Mouse (Mus musculus): ENCODE results near the gene Map2k4.
A peak's percentile ranks its signal among the peaks of the same experiment; 100 is the strongest.

The Map2k4 gene

DNA sequence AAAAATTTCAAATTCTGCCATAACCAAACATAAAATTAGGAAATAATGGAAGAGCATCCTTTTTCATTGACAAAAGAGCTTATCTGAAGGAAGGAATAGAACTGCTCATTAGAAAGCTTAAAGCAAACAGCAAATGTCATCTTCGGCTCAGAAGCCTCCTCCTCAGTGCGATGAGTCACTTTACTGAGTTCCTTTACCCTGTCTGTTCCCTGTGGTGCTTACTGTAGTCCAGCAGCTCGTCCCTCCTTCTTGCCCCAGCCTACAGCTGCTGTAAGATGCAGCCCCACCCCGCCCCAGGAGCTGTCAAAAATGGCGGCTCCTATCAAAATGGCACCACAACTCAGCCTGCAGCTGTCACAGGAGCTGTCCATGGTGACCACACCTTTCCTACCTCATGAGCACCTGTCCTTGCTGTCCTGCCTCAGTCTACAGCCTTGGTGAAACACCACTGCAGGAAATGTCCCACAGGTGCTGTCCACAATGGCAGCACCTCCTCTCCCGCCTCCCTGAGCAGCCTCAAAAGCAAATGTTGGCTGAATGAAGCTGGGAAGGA, 75.3 kb downstream of the Map2k4 start:
- no peak for DNase-seq (ENCODE audit: low spot score in 2 of 2)

DNA sequence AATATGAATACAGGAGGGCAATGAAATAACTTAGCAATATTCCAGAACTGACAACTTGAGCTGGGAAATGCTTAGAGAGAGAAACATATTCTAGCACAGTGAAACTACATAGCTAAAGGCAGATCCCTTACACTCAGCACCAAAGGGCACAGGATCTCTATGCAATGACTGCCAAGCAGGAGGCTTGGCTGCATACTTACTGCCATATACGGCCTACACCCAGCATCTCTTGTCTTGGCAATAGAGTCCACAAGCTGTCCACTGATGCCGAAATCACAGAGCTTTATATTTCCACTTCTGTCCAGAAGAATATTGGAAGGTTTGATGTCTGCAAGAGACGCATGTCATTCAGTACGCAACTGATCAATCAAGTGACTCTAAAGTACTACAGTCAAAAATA, 81.3 kb downstream of the Map2k4 start:
- no peak for DNase-seq (ENCODE audit: low spot score in 2 of 2)

DNA sequence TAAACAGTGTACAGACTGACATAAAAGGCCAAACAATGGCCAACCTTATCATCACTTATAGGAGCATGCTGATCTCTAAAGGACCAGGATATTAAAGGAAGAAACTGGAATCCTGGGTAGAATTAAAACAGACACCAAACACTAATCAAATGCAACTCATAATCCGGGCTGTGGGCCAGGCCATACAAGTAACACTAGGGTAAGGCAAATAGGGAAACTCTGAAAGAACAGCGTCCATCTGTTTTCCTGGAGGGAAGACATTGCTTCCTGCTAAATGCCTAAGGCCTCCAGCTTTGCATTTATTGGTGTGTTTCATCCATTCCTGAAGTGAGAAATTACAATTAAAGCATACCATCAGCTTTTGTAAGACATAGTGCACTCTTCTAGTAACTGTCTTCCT, 81.9 kb downstream of the Map2k4 start:
- no peak for DNase-seq (ENCODE audit: low spot score in 2 of 2)

DNA sequence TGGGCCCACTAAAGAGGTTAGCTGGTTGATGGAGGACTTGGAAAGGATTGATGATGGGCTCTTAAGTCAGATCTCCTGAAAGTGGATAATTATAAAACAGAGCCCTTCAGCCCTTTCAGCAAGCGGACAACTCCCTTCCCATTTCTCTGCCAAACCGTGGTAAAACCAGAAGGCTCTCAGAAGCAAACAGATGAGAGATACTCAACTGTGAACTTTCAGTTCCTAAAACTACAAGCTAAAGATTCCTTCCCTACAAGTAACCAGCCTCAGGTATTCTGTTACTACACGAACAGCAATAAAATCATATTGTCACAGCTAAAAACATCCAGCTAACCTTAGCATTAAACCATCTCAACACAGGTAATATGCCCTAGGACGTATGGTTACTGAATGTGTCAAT, 83.2 kb downstream of the Map2k4 start:
- DNase-seq (ENCODE audit: low spot score in 2 of 2) = peak; percentile 24 to 30

DNA sequence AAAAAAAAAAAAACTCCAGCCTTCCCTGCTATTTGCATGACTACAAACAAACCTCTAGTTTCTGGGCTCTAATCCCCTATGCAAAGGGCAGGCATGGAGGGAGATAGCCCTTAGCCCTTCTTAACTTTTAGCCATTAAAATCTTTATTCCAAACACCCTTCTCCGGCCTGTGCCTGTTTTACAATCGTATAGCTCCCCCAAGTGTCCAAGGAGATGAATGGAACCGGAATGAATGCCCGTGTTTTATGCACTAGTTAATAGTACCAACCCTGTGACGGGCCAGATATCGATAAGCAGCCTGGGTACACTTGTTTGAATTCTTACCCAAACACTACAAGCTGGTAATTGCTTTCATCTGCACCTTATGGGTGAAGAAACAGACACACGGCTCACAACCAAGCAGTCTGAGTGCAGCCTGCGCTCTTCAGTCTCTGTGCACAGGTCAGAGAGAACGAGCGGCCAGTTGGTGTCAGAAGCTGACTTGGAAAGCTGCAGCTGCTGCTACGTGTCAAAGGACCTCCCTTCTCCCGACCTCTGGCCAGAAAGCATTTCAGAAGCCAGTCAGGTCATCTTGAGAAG, 109.2 kb downstream of the Map2k4 start:
- no peak for DNase-seq (ENCODE audit: low spot score in 2 of 2)

DNA sequence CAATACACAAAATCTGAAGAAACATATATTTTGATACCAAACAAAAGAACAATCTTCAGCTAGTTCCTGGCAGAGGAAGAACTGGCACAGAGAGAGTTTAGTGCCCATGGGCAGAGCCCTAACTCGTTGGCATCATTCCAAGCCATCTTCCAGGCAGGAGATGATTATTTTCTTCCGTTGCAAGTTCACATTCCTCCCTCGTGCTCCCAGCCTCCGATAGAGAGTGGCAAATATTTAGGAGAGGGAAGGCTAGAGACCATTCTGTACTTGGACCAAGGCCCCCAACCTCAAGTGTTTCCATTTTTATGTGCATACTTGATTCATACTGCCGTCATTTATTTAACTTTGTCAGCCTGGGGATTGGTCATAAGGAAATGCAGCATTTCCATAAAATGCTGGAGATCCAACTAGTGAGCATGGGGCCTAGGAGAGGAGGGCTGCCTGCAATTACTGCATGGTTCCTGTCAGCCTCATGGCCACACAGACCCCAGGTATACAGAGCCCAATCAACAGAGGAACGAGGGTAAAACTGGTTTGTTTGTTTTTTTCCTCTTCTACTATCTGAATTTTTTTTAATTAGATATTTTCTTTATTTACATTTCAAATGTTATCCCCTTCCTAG, 120.6 kb downstream of the Map2k4 start:
- DNase-seq (ENCODE audit: low spot score in 2 of 2) = no peak

DNA sequence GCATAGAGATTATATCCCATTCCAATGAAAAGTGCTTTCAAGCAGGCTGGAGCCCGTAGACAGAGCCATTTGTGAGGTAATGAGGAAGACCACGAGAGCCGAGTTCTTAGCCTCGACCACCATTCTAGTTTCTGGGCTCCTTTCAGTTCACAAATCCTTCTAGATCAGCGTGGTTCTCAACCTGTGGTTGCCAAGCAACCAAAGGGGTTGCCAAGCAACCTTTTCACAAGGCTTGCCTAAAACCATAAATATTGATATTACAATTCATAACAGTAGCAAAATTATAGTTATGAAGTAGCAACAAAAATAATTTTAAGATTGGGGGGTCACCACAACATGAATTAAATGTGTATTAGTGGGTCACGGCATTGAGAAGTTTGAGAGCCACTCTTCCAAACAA, 123.2 kb downstream of the Map2k4 start:
- no peak for DNase-seq (ENCODE audit: low spot score in 2 of 2)

DNA sequence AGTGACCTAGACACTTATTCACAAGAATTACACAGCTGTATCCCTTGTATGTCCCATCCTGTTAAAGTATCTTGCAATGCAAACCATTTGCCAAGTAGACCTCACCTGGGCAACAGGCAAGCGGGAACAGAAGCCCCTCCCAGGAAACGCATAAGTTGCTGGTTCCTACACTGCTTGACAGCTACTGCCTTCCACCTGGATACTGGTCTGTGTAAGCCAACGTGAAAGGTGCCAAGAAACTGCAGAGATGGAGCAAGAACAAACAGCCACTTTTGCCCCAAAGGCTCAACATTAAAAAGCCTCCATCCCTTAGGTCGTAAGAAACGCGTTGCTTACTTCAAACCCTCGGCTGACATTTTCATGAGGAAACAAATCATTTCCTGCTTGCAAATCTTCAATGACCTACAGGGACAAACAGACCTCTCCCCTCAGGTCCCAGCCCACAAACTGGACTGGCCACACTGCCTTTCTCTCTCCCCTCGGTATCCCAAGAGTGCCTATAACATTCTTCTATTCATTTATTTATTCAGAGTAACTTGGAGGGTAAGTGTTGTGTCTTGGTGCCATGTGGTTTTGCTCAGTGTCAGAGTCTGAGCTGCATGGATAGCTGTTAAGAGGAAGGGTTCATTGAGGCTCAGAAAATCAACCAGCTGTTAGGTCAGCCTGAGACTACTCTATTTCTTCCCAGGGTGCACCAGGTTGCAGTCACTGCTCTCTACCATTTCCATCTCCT, 126.1 kb downstream of the Map2k4 start:
- no peak for DNase-seq (ENCODE audit: low spot score in 2 of 2)

DNA sequence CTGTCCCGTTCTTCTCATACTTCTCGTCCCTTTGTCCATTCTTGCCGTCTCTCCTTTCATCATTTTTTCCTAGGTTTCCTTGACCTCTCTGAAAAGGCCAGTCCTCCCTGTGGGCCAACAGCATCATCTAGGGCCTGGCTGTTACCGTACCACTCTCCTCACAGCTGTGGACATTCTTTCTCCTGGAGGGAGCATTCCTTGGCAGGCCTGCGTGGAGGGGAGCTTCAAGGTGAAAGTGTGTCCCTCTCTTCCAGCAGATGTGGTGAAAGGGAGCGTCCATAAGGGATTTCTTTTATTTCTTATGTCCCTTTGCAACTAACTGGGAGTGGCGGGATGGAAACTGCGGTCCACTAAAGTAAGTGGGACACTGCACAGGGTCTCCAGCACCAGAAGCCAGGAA, 134.2 kb downstream of the Map2k4 start:
- DNase-seq (ENCODE audit: low spot score in 2 of 2) = no peak

DNA sequence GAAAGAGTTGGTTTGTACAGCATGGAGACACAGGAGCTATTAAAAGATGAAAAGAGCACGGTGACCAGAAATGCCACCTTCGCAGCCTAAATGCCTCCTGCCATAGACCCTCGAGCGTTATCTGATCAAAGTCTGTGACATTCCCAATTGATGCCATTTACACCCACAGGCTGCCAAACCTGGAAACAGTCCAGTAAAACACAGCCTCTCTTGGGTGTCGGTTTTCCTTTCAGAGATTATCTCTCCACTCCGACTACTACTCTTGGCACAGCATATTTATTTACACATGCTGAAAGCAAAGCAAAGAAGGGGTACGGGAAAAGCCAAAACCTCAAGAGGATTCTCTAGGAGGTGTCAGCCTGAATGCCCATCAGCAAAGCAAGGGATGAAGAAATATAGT, 136.7 kb downstream of the Map2k4 start:
- DNase-seq (ENCODE audit: low spot score in 2 of 2) = no peak

DNA sequence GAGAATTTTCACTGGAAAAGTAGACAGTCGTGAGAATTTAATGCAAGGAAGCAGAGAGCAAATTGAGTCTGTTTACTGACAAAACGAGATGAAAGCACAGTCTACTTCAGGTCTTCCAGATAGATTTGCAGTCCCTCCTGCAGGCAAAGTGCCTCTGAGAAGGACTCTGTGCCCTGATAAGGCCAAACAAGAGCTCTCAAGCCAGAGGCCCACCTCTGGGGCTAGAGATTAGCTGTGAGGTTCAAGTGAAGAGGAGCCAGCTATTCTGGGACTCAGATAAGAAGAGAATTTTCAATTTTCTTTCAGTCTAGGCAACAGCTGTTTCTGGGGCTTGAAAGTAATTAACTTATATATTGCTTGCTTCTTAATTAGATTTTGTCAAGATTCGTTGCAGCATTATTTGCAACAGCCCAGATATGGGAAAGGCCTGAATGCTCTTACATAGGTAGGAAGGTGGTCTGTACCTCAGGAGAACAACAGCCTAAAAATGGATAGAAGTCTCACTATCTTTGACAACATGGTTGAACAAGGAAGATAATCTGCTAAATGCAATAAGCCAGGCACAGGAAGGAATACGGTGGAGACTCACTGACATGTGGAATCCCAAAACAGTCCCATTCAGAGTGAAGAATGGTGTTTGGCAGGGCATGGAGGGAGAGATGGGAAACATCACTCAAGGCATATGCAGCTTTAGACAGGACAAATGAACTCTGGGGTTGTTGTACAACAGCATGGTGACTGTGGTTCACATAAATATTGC, 138.0 kb downstream of the Map2k4 start:
- DNase-seq (ENCODE audit: low spot score in 2 of 2) = peak; percentile 19 to 22

DNA sequence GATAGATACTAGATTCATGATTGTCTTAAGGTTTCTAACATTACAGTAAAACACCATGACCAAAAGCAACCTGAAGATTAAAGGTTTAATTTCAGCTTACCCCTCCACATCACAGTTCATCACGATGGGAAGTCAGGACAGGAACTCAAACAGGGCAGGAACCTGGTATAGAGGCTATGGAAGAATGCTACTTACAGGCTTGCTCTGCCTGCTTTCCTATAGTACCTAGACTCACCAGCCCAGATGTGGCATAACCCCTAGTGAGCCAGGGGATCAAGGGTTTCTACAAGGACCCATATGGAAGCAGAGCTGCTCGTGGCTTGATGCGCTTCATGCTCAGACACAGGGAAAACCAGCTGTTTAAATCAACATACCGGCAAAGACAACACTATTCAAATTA, 138.6 kb downstream of the Map2k4 start:
- DNase-seq (ENCODE audit: low spot score in 2 of 2) = no peak

DNA sequence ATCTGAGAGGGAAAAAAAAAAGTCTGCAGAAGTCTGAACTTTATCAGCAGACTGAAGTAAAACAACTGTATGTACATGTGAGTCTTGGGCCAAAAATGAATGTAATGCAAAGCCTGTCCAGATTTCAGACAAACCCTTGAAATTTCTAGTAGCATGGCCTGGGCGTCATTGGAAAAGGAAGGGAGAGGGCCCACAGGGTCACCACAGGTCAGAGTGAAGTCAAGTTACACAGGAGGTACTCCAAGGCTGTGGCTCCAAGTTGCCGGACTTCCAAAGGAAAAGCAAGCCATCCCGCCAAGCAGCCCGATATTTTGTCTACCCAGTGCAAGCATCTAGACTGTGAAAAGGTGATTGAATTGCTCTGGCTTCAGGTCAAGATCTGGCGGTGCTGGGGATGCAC, 141.8 kb downstream of the Map2k4 start:
- DNase-seq (ENCODE audit: low spot score in 2 of 2) = no peak

DNA sequence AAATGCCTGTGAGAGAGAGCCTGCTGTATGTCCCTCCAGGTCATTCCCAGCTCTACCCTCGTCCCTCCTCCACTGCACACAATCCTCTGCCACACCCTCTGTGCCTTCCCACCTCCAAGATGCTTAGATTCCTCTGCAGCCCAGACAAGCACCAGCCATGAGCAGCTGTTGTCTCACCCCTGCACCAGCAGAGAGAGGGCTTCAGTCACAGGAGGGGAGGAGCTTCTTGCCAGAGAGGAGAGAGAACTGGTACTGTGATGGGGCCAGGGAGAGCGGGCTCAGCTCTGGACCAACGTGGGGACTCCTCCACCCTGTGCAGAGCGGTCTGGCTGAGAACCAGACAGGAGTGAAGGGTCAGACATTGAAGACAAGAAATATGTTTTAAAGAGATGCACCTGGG, 143.6 kb downstream of the Map2k4 start:
- no peak for DNase-seq (ENCODE audit: low spot score in 2 of 2)

DNA sequence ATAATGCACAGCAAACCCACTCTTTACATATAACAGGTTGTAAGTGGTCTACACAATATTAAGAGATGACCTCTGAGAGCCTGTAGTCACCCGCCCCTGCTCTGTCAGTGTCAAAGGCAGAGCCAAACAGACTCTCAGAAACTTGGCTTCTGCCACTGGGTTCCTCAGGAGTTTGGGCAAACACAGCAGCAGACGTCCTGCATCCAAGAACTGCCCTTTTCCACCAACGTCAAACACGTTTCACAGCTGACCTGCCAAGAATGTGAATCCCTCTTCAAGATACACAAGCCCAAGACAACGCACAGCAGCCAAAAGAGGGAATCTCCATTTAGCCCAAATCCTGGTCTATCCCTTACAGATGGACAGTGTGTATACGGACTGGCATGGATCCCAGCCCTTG, 147.8 kb downstream of the Map2k4 start:
- no peak for DNase-seq (ENCODE audit: low spot score in 2 of 2)

Data from spleen, postnatal 36 days (tissue).